Mouse (Mus musculus): ENCODE data around the gene Anxa11. TPM values are rescaled to one million over a fixed set of nuclear protein-coding genes. Genes with fewer than 3 reads are reported as not detected.
"Not testable (repeated sequence)": the region's sequence is repeated elsewhere in the genome, so short reads cannot be mapped to it uniquely, and the experiment has no call there.

The Anxa11 gene
- total and polyA plus RNA-seq, 3 experiments = 7.6 to 40.5 TPM; not detected in 1

- H3K9me3 ChIP-seq (replicated peaks; ENCODE audit: insufficient read depth, low read length) = no peaks in the 10 kb centered on the region
- H3K4me3 ChIP-seq (ENCODE audit: control insufficient read depth in 1 of 2, insufficient read depth in 1 of 2, low read depth in 2 of 2, low read length in 2 of 2) = no peak overlapping the region
- H3K27ac ChIP-seq (ENCODE audit: control insufficient read depth, low read depth, low read length) = no peak overlapping the region
- no peaks in the 10 kb centered on the region for H3K4me1 ChIP-seq (ENCODE audit: control insufficient read depth in 1 of 2, insufficient read depth in 2 of 2, low read length in 2 of 2)
- H3K79me2 ChIP-seq (ENCODE audit: control insufficient read depth, insufficient read depth, low read length, poor library complexity) = no peaks in the 10 kb centered on the region
- H3K9ac ChIP-seq (ENCODE audit: control insufficient read depth, low read depth, low read length, poor library complexity, severe bottlenecking) = no peak overlapping the region
- no peak for DNase-seq (ENCODE audit: low read depth, low spot score)
- H3K27me3 ChIP-seq (ENCODE audit: control insufficient read depth in 1 of 2, insufficient read depth in 2 of 2, low read length in 2 of 2) = peaks cover 1 to 2% of the 10 kb centered on the region in 2 experiments; a peak in 3 of 4 replicates
- no peaks in the 10 kb centered on the region for H3K36me3 ChIP-seq (ENCODE audit: control insufficient read depth in 1 of 2, insufficient read depth in 2 of 2, low read length in 2 of 2)
- no peak for TF ChIP-seq MYC (IDR thresholded peaks at IDR 0.05; ENCODE audit: low read depth, low read length)
- no peak for TF ChIP-seq SMC3 (IDR thresholded peaks at IDR 0.05; ENCODE audit: low read depth, low read length)
- TF ChIP-seq JUND (IDR thresholded peaks at IDR 0.05; ENCODE audit: low read depth, low read length) = no peak
- TF ChIP-seq TAL1 (IDR thresholded peaks at IDR 0.05; ENCODE audit: low read length) = no peak
- TF ChIP-seq ETS1 (IDR thresholded peaks at IDR 0.05; ENCODE audit: low read depth, low read length) = no peak
- no peak for TF ChIP-seq EP300 (IDR thresholded peaks at IDR 0.05; ENCODE audit: low read depth in 1 of 2, low read length in 2 of 2)
- no peak for TF ChIP-seq CTCF (IDR thresholded peaks at IDR 0.05 in 2 of 3, conservative IDR thresholded peaks at IDR 0.05 in 1 of 3; ENCODE audit: control insufficient read depth in 1 of 3, insufficient read depth in 1 of 3, low read depth in 2 of 3, low read length in 3 of 3, poor library complexity in 1 of 3, severe bottlenecking in 1 of 3)
- TF ChIP-seq KAT2A (conservative IDR thresholded peaks at IDR 0.05; ENCODE audit: low read depth, low read length) = no peak
- TF ChIP-seq MAZ (IDR thresholded peaks at IDR 0.05; ENCODE audit: low read depth, low read length) = no peak
- TF ChIP-seq BHLHE40 (IDR thresholded peaks at IDR 0.05; ENCODE audit: borderline replicate concordance, low read depth, low read length) = no peak
- TF ChIP-seq CHD1 (IDR thresholded peaks at IDR 0.05; ENCODE audit: low read depth, low read length) = no peak
- TF ChIP-seq GATA1 (IDR thresholded peaks at IDR 0.05; ENCODE audit: low read depth, low read length) = no peak
- no peak for TF ChIP-seq USF1 (IDR thresholded peaks at IDR 0.05; ENCODE audit: low read depth, low read length)
- no peak for TF ChIP-seq MXI1 (IDR thresholded peaks at IDR 0.05; ENCODE audit: low read depth, low read length)
- no peak for TF ChIP-seq HCFC1 (IDR thresholded peaks at IDR 0.05; ENCODE audit: low read depth, low read length)
- no peak for TF ChIP-seq ELF1 (IDR thresholded peaks at IDR 0.05; ENCODE audit: low read depth, low read length)
- no peak for TF ChIP-seq MYB (IDR thresholded peaks at IDR 0.05; ENCODE audit: low read depth, low read length)
Observed at GRCm38 (mm10) chr14:25805871-25806270, 36.1 kb upstream of the Anxa11 start.

GRCm38 (mm10) chr14:25806561-25806960 lies 35.4 kb upstream of the Anxa11 start:
- no peak overlapping the region for H3K4me3 ChIP-seq (ENCODE audit: control insufficient read depth in 1 of 2, insufficient read depth in 1 of 2, low read depth in 2 of 2, low read length in 2 of 2)
- TF ChIP-seq MAZ (IDR thresholded peaks at IDR 0.05; ENCODE audit: low read depth, low read length) = no peak
- no peak for TF ChIP-seq USF2 (IDR thresholded peaks at IDR 0.05; ENCODE audit: borderline replicate concordance in 1 of 2, insufficient read depth in 1 of 2, low read depth in 1 of 2, low read length in 2 of 2)
- TF ChIP-seq GABPA (IDR thresholded peaks at IDR 0.05; ENCODE audit: low read depth, low read length) = no peak
- no peak for TF ChIP-seq UBTF (IDR thresholded peaks at IDR 0.05; ENCODE audit: borderline replicate concordance, insufficient read depth, low read depth, low read length)
- TF ChIP-seq HCFC1 (IDR thresholded peaks at IDR 0.05; ENCODE audit: low read depth, low read length) = no peak
- TF ChIP-seq TBP (IDR thresholded peaks at IDR 0.05; ENCODE audit: low read depth, low read length) = no peak
- no peak for TF ChIP-seq RCOR1 (IDR thresholded peaks at IDR 0.05; ENCODE audit: low read depth, low read length)
- no peak for TF ChIP-seq E2F4 (IDR thresholded peaks at IDR 0.05; ENCODE audit: borderline replicate concordance, low read depth, low read length)
- no peak for TF ChIP-seq RAD21 (IDR thresholded peaks at IDR 0.05; ENCODE audit: low read depth, low read length)
- TF ChIP-seq MYB (IDR thresholded peaks at IDR 0.05; ENCODE audit: low read depth, low read length) = no peak
- TF ChIP-seq USF1 (IDR thresholded peaks at IDR 0.05; ENCODE audit: low read depth, low read length) = no peak
- TF ChIP-seq MXI1 (IDR thresholded peaks at IDR 0.05; ENCODE audit: low read depth, low read length) = no peak
- no peak for TF ChIP-seq ZC3H11A (IDR thresholded peaks at IDR 0.05; ENCODE audit: low read depth, low read length)
- no peak for TF ChIP-seq KAT2A (conservative IDR thresholded peaks at IDR 0.05; ENCODE audit: low read depth, low read length)
- no peak for TF ChIP-seq EP300 (IDR thresholded peaks at IDR 0.05; ENCODE audit: low read depth in 1 of 2, low read length in 2 of 2)
- H3K27ac ChIP-seq (ENCODE audit: control insufficient read depth, low read depth, low read length) = no peak overlapping the region
- DNase-seq (ENCODE audit: low read depth, low spot score) = no peak
- no peaks in the 10 kb centered on the region for H3K79me2 ChIP-seq (ENCODE audit: control insufficient read depth, insufficient read depth, low read length, poor library complexity)
- H3K36me3 ChIP-seq (ENCODE audit: control insufficient read depth in 1 of 2, insufficient read depth in 2 of 2, low read length in 2 of 2) = no peaks in the 10 kb centered on the region
- peaks cover 1 to 2% of the 10 kb centered on the region in 2 experiments; a peak in 3 of 4 replicates for H3K27me3 ChIP-seq (ENCODE audit: control insufficient read depth in 1 of 2, insufficient read depth in 2 of 2, low read length in 2 of 2)
- no peaks in the 10 kb centered on the region for H3K4me1 ChIP-seq (ENCODE audit: control insufficient read depth in 1 of 2, insufficient read depth in 2 of 2, low read length in 2 of 2)
- H3K9ac ChIP-seq (ENCODE audit: control insufficient read depth, low read depth, low read length, poor library complexity, severe bottlenecking) = no peak overlapping the region
- no peaks in the 10 kb centered on the region for H3K9me3 ChIP-seq (replicated peaks; ENCODE audit: insufficient read depth, low read length)

DNA sequence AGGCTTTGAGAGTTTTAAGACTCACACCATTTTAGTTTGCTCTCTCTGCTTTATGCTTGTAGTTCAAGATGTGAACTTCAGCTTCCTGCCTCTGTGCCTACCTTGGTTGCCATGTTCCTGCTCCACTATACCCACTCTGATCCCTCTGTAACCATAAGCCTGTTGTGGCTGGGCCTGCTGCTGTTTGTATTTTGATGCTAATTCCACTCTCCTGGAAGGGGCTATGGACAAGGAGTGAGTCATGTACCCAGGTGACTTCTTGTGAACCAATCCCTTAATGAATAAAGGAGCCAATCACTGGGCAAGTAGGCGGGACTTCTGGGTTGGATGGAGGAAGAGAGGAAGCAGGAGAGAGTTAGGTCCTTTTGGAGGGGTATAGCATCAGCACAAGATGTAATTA lies 30.9 kb upstream of the Anxa11 start:
- not testable (repeated sequence) for H3K27me3 ChIP-seq (ENCODE audit: control insufficient read depth in 1 of 2, insufficient read depth in 2 of 2, low read length in 2 of 2); H3K27ac ChIP-seq (ENCODE audit: control insufficient read depth, low read depth, low read length); H3K4me3 ChIP-seq (ENCODE audit: control insufficient read depth in 1 of 2, insufficient read depth in 1 of 2, low read depth in 2 of 2, low read length in 2 of 2); H3K9me3 ChIP-seq (replicated peaks; ENCODE audit: insufficient read depth, low read length); H3K4me1 ChIP-seq (ENCODE audit: control insufficient read depth in 1 of 2, insufficient read depth in 2 of 2, low read length in 2 of 2); H3K9ac ChIP-seq (ENCODE audit: control insufficient read depth, low read depth, low read length, poor library complexity, severe bottlenecking); H3K79me2 ChIP-seq (ENCODE audit: control insufficient read depth, insufficient read depth, low read length, poor library complexity); H3K36me3 ChIP-seq (ENCODE audit: control insufficient read depth in 1 of 2, insufficient read depth in 2 of 2, low read length in 2 of 2); DNase-seq (ENCODE audit: low read depth, low spot score)

All from MEL (cell line).